Mouse (Mus musculus) embryo, embryonic 11 days (tissue): ENCODE data around the gene Ccdc124.
A peak's percentile ranks its signal among the peaks of the same experiment; 100 is the strongest.

Experiments used
- DNase-seq: peaks from one replicate; pipeline ENCODE4 v3.0.0-alpha.2; 2015

Ccdc124 gene

DNA sequence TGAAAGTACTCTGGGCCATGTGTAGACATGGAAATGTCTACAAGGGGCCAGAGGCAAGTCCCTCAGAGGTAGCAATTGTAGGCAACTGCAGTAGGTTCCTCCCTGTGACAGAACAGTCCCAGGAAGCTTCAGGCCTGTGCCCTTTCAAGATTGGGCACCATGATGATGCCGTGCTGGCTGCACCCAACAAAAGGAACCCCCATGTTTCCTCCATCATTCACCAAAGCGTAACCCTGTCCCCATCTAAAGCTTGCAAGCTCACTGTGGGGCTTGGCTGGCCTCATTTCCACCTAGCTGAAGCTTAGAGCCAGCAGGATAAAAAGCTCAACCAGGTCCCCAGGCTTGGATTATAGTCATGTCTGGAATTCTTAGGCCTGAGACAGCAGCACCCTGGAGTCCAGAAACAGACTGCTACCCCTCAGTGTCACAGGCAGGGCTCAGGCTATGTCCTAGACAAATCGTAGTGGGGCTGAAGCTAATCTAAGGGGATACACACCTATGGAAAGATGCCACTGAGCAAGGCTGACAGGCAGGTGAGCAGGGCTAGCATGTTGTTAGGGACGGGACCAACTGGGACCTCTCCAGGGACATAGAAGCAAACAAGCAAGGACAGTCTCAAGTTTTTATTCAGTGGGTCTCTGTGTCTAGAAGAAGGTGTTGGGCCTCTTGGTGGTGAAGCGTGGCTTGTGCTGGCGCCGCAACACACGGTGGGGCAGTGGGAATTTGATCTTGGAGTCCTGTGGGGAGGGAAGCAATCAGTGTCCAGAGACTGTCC is 21.2 kb upstream of the Ccdc124 start:
- DNase-seq: no peak

DNA sequence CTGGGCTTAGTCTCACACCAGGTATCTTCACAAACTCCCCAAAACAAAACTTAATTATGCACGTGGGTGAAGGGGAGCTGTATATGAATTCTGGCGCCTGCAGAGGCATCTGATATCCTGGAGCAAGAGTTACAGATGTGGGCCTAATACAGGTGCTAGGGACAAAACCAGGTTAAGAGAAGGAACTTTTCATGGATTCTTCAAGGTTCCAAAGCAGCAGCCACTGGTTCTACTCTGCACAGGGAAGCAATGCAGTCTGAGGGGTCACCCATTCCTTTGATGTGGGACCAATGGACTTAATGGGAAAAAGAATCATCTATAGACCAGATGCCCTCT is 20.6 kb upstream of the Ccdc124 start:
- DNase-seq: no peak

DNA sequence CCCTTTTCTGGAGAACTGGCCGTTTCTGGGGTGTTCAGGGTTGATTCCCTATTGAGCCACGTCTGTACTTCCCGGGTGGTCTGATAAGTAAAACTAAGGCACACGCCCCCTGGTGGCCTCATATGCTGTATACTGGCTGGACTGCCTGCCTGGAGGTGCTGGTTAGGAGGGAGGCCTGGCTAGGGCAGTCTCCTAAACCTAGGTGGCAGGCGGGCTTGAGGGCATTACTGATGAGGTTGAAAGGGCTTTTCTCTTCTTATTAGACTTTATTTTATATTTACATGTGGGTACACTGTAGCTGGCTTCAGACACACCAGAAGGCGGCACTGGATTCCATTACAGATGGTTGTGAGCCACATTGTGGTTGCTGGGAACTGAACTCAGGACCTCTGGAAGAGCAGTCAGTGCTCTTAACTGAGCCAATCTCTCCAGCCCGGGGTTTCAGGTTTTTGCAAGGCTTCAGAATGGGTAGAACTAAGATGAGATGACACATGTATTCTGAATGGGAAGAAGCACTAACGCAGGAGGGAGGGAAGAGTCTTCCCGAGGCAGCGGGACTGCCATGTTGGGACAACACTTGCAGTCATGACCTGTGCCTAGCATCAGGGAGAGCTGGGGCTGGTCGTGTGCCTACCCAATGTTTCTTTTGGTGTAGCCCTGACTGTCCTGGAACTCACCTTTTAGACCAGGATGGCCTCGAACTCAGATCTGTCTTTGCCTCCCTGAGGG is 20.1 kb upstream of the Ccdc124 start:
- peak; percentile 92 for DNase-seq

DNA sequence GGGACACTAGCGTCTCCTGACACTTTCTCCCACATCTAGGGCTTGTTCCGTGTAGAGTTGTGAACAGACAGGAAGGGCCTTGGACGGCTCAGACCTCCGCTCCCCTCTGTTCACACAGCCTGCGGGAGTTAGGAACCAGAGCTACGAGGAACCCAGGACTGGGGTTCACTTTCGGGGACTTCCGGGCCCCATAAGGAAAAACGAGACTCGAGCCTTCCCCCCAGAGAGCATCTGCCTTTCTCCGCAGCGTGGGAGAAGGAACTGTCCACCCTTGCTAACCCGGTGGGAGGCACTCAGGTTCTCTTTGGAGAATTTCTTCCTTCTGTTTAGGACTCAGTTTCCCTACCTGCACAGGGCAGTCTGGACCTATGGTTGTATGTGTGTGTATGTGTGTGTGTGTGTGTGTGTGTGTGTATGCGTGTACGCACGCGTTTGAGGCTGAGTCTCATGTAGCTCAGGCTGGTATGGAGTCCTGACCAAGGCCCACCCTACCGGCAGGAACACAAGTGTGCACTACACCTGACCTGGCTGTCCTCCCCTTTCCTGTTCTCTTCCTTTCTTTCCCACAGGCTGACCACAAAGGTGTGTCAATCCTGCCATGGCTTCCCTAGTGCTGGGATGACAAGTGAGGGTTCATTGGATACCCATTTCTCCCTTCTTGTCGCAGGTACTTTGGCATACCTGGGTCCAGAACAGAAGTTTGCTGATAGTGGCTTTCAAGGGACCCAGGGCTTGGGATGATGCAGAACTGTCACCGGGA is 19.3 kb upstream of the Ccdc124 start:
- no peak for DNase-seq

DNA sequence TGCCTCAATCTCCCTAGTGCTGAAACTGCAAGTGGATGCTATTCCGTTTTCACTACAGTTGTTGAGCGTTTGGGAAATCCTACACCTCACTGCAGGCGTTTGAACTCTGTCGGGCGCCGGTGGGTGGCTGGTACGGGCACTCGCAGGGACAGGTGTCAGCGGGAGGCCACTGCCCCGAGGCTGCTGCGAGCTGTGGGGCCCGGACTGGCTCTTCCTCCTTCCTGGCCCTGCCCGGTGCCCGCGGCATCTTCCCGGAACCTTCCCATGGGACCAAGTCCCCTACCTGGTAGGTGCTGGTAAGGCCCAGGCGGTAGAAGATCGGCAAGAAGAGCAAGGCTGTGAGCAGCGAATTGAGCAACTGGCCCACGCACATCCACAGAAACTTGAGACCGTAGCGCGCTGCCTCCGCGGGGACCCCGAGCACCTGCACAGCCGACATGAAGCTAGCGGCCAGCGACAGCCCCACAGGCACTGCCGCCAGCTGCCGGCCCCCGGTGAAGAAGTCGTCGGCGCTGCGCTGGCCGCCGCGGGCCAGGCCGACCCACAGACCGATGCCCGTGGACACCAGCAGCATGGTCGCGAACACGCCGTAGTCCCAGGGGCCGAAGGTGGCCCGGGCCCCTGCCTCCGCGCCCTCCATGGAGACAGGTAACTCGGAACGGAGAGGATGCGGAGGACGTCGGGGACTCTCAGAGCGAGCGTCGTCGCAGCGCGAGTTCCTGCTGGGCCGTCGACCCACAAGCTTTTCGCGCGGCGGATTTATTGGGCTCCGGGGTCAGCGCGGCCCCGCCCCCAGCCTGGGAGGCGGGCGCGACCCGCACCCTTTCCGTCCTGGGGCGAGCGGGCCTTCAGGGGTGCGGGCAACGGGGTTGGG is 18.5 kb upstream of the Ccdc124 start, which contains the start of gene Slc5a5:
Slc5a5 (minus strand) TSS at position 736 of the 874 bp plus-strand sequence.
- peak; percentile 65 for DNase-seq

GRCm38 (mm10) chr8:70891356-70891755 is 17.6 kb upstream of the Ccdc124 start:
- DNase-seq: no peak

DNA sequence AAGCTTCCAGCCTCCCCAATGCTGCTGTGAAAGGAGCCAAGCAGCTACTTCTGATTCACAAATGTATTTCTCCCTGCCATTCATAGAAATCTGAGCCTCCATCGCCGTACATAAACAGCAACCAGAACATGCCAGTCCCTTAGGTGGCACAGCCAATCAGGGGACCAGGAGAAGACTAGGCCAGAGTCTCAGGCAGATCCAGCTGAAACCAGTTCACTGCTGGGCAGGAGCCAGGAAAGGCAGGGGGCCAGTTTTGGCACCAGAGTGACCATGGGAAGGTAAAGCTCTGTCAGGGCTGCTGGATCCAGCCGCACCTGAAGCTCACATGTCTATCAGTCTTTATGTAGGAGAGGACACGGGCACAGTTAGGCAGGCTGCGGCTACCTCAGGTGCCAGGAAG is 16.9 kb upstream of the Ccdc124 start:
- no peak for DNase-seq

GRCm38 (mm10) chr8:70887669-70888068 is 13.9 kb upstream of the Ccdc124 start:
- peak; percentile 58 for DNase-seq

DNA sequence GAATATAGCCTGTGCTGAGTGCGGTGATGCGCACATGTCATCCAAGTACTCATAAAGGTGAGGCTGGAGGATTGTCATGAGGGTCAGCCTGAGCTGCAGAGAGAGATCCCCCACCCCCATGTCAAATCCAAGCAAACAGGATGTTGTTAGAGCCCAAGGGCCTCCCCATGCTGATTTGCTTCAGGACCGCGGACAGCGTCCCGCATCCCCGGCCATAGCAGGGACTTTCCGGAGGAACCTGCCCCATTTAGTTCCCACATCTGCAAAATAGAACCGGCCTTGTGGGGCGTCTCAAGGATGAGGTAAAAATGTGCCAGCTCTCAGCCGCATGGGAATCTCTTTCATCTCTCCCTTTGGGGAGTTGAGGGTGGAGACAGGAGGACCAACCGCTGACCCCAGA is 11.9 kb upstream of the Ccdc124 start:
- DNase-seq: peak; percentile 69

- no peak for DNase-seq
Observed at GRCm38 (mm10) chr8:70884683-70885082, 10.9 kb upstream of the Ccdc124 start.

DNA sequence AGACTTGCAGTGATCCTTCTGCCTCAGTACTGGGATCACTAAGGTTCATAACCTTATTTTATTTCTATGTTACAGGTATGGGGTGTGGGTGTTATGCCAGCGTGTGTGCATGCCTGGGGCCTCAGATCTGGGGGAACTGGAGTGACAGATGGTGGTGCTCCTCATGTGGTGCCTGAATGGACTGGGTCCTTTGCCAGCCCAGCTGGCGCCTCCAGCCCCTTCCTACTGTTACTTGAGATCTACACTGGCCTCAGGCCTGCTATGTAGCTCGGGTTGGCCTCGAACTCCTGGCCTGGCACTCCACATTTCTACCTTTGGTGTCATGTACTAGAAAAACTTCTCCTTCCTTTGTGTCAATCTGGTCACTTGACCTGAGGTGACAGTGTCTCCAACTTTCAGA is 10.5 kb upstream of the Ccdc124 start:
- DNase-seq: no peak

GRCm38 (mm10) chr8:70880546-70880945 is 6.8 kb upstream of the Ccdc124 start:
- no peak for DNase-seq

DNA sequence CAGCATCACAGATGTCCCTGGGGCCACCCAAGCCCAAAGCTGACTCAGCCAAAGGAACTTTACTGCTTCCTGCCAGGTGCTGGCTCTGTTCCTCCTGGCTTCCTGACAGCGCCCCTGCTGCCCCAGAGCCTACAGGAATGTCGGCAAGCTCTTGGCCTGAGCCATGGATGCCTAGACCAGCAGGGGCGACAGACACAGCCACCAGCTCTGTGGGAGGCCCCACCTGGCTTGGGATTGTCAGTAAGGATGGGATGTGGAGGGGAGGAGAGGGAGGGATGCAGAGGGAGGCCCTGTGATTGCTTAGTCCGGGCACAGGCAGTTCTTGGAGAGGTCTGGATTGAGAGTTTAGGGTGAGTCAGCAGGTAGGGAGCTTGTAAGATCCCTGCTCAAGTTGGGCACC is 6.4 kb upstream of the Ccdc124 start:
- DNase-seq: no peak

GRCm38 (mm10) chr8:70879500-70879899 is 5.8 kb upstream of the Ccdc124 start:
- no peak for DNase-seq

DNA sequence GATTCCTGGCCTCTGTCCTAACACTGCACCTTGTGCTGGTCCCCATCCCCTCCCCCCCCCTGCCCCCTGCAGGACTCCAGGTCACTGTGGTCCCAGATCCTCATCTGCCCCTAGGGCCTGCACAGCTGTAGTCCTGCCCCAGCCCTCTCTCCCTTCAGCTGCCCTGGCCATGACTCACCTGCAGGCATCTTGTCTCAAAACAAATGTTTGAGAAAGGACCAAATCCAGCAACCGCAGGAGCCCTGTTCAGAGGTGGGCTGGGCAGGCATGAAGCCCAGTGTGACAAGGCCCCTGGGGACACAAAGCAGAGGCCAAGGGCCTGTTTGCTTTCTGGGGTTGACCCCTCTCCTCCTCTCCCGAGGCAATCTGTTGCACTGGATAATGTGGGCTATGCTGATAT is 4.4 kb upstream of the Ccdc124 start:
- no peak for DNase-seq

- no peak for DNase-seq
Observed at GRCm38 (mm10) chr8:70876382-70876781, 2.6 kb upstream of the Ccdc124 start.

GRCm38 (mm10) chr8:70874441-70874840 is 706 bp upstream of the Ccdc124 start:
- DNase-seq: no peak

DNA sequence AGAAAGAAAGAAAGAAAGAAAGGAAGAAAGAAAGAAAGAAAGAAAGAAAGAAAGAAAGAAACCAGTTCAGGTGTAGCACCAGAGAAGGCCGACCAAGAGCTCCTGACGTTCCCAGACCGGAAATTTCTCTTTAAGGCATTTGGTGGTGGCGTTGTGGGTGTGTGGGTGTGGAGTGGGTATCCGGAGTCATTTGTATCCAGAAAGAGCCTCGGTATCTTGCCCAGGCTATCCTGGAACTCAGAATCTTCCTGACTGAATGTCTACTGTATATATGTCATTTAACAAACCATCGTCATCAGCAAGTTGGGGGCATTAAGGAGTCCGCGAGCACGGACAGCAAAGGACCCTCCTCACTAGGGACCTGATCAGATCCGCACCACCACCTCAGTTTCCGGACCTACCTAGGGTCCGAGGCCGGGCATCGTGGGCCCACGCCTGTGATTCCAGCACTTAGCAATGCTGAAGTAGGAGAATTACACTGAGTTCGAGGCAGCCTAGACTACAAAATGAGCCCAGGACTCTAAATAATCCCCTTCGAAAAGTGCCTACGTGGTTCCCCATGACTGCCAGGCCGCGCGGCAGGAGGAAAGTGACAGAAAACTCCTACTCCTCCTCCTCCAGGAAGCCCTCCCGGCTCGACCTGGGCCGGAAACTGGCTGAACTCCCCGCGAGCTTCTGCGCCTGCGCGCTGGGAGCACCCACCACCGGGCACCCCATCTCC is 932 bp downstream of the Ccdc124 start:
- DNase-seq: no peak

GRCm38 (mm10) chr8:70871195-70871807 is 2.4 kb downstream of the Ccdc124 start:
- DNase-seq: no peak

GRCm38 (mm10) chr8:70869601-70870041 is 4.1 kb downstream of the Ccdc124 start:
- DNase-seq: peak; percentile 86

DNA sequence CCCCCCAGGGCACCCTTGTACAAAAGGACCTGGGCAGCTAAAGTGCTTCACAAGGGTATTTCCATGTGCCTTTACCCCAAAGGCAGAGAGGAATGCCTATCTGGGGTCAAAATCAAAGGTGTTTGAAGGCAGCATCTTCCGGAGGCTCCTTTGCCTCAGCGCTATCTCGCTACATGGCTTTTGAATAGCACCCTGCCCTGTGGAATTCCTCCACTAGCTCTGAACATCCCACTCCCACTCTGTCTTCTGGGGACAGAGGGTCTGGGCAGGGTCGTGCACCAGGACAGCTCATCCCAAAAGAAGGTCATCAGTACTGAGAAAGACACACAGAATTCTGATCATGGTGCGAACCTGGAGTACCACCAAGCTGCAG is 4.5 kb downstream of the Ccdc124 start:
- DNase-seq: no peak
